Mouse (Mus musculus) gastrocnemius, postnatal 14 days (tissue): ENCODE results near the gene Rnf144a. TPM values are rescaled to one million over a fixed set of nuclear protein-coding genes. Genes with fewer than 3 reads are reported as not detected.

Experiments
- DNase-seq: peaks from one replicate; pipeline ENCODE4 v3.0.0; 2021; ENCODE audit warnings: mixed read lengths
- intact Hi-C: fragments of 180-260 bp; cut with DNase I; formaldehyde crosslinking; loops from one replicate; pipeline ENCODE4 v1.15.1; 2025; ENCODE audit warnings: low total_unique reads
- total RNA-seq, 2 experiments: library from RNA; stranded (reverse); gene quantifications; 2 replicates each; pipeline ENCODE4 v1.2.3; 2021

Rnf144a gene
- total RNA-seq, 2 experiments from 2014 or later, result 18.7 to 22.9 TPM

DNA sequence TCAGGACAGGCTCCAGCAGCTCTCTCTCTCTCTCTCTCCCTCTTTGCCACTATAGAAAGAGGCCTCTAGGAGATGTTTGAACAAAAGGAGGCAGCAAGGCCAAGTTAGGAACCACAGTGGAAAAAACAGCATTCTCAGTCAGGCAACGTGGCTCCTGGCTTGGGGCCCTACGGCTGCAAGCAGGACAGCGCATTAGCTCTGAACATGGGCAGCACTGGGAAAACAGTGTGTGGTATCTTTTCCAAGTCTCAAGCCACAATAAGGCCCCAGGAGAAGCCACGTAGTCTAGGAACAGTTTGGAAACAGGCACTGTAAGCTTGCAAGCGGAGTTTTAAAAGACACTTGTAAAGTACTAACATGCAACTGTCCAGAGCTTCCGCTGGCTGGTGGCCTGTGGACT, 2.3 kb downstream of the Rnf144a start:
- intact Hi-C loops, result loop anchor here (5.0 kb wide), 1 partner anchor 96 kb away; no protein-coding TSS in a partner anchor

DNA sequence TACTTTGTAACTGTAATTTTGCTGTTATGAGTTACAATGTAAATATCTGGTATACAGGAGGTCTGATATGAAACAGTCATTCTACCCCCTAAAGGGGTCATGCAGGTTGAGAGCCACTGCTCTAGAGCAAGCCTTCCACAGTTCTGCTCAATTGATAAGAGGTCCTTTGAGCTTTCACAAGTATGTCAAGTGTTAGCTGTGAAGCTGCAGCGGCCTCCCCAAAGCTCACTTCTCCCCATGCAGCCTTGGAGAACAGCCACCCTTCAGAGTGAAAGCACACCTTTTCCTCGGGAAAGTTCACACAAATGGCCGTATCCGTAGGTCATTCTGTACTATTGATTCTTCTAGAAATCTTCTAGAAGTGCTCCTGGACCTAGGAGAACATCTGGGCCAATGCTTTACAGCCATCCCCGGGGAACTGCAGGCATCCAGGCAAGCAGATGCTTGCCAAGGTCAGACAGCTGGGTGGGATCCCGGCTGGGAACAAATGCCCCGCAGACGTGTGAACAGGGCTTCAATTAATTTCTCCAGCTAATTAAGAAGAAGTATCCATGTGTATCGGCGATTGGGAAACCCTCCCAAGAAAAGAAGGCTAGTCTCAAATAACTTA, 3.1 kb downstream of the Rnf144a start:
- intact Hi-C loops, result loop anchor here (5.0 kb wide), 1 partner anchor 95 kb away; no protein-coding TSS in a partner anchor
- no peak for DNase-seq

More for the DNA sequence above, 2.3 kb downstream of the Rnf144a start:
- DNase-seq, result peak; percentile 52

DNA sequence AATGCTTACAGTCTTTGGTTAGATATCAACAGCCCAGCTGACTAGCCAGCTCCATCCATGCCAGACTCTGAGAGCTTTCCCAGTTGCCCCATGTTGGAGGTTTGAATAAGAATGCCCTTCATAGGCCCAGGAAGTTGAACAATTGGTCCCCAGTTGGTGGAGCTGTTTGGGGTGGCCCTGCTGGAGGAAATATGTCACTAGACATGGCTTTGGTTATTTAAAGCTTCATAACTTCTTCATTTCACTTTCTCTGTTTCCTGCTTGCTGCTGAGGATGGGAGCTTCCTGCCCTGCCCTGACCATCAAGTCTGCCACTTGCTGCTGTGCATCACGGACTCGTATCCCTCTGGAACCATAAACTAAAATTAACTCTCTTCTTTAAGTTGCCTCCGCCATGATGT, 4.6 kb downstream of the Rnf144a start:
- no peak for DNase-seq
- intact Hi-C loops, result loop anchor here (5.0 kb wide), 1 partner anchor 93 kb away; no protein-coding TSS in a partner anchor

DNA sequence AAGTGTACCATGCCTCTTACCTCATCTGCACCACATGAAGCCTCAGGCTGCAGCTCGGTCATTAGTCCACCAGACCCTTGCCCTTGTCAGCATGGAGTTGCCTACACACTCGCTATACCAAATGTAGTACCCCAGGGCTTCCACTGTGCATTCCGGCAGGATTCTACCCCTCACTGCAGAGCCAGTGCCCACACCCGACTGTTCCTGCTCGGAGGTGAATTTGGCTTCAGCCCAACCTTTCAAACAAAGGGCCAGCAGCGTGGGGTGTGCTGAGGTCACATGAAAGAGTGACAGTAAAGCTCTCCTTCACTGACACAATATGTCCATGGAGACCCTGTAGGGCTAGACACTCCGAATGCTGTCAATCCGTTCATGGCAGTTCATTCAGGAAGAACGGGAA, 6.3 kb downstream of the Rnf144a start:
- DNase-seq, result no peak
- intact Hi-C loops, result no loop called here

DNA sequence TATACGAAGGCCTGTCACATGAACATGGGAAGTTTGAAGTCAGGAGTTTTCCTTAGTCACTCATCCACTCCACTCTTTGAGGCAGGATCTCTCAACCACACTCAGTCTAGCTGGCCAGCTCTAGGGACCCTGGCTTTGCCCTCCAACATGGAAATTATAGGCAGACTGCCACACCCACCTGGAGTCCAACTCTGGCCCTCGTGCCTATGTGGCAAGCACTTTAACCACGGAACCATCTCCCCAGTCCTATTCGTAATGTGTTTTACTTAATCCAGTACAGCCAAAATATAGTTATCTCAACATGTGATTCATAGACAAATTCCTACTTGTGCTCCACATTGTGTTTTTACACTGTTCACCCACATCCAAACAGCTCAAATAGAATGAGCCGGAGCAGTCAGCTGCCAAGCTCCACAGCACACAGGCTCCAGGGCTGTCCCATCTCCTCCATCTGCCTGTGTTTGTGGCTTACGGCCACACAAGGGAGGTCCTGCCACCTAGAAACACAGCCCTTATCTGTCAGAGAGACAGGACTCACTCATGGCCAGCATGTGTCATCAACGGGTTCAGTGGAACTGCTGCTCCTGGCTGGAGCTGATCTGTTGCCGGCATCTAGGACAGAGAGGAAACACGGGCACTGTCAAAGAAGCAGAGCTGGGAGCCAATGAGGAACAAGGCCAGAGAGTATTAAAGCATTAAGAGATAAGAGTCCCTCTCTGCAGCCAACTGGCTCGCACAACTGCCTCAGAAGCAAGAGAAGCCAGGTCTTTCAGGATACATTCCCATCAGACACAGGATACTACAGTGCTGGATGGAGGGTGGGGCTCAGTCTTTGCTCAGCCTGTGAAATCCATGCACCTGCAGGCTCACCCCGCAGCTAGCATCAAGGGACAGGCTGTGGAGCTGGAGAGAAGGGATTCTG, 10.0 kb downstream of the Rnf144a start:
- intact Hi-C loops, result no loop called here
- DNase-seq, result no peak

DNA sequence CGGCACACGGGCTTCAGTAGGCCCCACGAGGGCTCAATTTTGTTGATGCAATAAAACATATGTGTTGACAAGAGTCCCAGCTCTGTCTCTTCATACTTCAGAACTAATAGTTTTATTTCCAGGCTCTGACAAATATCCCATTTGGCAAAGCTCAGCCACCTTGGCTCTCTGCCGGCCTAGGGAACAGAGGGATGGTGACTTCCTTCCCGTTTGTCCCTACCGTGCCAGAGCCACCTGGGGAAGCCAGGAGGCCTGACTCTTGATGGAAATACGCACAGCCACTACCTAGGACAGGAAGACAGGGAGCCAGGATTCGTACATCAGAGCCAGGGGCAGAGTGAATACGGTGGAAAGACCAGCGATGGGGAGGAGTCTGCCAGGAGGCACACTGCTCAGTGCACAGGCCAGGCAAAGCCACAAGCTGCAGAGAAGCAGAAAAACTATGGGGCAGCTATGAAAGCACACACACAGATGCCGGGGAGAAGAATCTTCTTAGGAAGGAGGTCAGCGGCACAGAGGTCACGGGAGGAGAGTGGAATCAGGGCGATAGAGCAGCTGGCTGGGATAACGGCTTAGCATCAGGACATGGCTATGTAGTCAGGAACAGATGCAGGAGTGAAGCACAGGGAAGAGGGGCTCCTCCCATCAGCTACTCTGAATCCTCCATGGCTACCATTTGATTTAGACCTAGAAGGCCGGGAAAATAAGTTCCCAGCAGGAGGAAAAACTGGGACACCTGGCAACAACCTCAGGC, 11.5 kb downstream of the Rnf144a start:
- intact Hi-C loops, result no loop called here
- peak; percentile 73 for DNase-seq

DNA sequence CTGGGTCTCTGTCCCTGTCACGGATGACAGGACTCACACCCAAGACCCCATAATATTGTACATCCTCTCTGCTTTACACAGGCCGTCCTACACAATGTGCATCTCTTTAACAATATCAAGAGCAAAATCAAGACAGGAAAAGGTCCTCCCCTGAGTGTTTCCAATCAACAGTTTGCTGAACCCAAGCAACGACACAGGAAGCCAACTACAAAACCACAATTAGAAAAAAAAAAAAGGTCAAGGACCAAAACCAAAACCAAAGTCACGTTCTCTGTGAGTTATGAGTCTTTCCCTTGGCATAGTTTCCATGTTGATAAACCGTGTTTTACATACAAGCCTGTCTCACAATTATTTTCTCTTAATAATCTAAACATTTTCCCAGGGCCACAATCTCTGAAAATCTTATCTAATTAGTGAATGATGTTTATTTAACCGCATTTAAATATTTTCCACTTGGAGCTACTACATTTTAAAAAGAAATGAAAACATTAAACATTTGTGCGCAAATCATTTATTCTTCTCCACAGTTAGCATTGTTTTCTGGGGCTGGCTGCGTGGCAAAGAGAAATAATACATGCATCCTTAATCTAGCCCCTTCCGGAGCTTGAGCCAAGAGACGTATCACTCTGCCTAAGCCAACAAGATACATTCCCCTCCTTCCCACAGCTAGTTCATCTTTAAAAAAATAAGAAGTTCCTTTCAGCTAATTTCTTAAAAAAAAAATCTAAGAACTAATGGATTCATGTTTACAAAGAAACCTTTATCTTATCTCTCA, 13.2 kb downstream of the Rnf144a start:
- no peak for DNase-seq
- intact Hi-C loops, result no loop called here

DNA sequence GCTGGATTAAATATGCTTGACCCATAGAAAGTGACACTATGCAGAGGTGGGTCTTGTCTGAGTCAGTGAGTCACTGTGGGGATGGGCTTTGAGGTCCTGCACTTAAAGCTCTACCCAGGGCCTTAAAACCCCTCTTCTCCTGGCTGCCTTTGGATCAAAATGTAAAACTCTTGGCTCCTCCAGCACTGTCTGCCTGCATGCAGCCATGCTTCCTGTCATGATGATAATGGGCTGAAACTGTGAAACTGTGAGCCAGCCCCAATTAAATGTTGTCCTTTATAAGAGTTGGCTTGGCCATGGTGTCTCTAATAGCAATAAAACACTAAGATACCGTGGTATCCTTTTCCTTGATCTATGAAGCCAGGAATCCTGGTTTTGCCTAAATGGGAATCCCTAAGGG, 13.8 kb downstream of the Rnf144a start:
- no peak for DNase-seq
- intact Hi-C loops, result no loop called here

DNA sequence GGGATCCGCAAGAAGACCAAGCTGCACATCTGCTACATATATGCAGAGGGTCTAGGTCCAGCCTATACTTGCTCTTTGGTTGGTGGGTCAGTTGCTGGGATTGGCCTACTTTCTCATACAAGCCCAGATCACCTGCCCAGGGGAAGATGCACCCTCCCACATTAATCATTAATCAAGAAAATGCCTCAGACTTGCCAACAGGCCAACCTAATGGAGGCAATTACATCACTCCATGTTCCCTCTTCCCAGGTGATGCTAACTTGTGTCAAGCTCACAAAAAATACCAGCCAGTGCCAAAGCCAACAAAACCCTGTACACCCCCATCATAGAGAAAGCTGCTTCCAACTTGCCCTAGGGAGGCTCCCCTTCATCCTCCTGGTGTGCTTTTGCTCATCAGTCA, 14.3 kb downstream of the Rnf144a start:
- intact Hi-C loops, result no loop called here
- no peak for DNase-seq

DNA sequence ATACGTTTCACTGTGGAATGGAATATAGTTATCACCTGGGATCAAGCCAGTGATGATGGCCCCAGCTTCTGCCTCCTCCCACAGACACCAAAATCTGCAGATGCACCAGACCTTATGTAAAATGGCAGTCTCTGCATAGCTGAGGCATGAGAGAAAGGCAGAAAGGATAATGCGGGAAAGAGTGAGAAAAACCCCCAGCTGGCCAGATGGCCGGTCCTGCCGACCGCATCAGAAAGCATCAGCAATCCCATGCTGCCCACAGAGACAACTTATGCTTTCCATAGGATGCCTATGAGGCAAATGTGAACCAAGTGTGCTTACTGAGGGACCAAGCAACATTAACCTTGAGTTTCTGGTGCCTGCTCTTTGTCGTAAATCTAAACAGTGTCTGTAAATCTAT, 15.7 kb downstream of the Rnf144a start:
- intact Hi-C loops, result loop anchor here (5.0 kb wide), 1 partner anchor 1587 kb away; no protein-coding TSS in a partner anchor

DNA sequence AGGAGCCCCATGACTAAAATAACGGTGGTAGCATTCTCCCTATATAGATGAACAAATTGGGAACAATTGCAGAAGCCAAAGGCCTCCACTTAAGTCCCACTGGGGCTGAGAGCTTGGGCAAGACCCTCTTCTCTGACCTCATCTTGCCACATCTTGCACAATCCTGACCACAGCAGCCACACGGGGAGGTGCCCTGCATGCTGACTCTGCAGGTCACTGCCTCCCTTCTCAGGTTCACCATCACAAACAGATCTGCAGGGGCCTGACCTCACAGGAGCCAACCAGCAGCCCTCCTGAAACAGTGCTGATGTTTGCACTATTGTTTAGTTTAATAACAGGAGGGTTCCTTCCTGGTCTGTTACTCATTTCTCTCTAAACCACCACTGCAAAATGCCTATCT, 16.5 kb downstream of the Rnf144a start:
- no peak for DNase-seq
- intact Hi-C loops, result loop anchor here (5.0 kb wide), 1 partner anchor 1586 kb away; no protein-coding TSS in a partner anchor

More for the DNA sequence above, 15.7 kb downstream of the Rnf144a start:
- no peak for DNase-seq

DNA sequence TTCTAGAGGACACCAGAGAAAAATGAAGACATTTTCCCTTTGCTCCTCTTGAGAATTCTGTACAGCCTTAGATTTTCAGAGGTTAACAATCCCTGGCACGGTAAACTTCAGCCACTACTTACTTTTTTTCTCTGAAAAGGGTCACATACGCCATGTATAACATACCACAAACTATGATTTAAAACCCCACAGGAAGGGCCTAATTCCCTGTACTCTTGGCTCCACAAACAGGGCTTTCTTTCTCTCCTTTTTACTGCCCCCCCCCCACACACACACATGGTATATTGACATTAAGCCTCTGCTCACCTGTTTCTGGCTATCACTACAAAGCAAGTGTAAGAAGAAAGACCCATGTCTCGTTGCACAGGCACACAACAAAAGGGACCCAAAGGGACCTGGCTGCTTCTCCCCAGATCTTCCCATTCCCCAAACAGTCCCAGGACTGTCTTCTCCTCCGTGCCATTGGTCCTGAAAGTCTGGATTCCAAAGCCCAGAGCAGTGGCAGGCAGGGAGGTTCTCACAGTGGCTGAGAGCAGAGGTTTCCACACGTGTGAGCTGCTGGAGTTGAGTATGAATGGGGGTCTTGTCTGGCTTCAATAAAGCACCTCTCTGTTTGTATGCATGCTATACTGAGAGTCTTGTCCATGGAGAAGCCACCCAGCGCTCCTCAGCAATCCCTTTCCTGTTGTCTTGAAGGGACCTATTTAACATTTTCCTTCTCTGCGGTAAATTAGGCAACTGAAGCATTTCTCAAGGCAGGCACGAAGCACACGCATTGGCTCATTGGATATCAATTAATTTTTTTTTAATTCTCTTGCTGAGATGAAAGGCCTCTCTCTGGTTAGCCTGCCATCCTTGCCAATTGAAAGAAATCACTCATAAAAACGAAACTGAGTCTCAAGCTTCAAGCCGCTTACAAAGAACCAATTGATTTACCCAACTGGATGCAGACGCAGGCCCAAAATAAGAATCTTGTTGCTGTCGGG, 20.3 kb downstream of the Rnf144a start:
- intact Hi-C loops, result loop anchor here (5.0 kb wide), 1 partner anchor 1582 kb away; no protein-coding TSS in a partner anchor
- DNase-seq, result no peak

DNA sequence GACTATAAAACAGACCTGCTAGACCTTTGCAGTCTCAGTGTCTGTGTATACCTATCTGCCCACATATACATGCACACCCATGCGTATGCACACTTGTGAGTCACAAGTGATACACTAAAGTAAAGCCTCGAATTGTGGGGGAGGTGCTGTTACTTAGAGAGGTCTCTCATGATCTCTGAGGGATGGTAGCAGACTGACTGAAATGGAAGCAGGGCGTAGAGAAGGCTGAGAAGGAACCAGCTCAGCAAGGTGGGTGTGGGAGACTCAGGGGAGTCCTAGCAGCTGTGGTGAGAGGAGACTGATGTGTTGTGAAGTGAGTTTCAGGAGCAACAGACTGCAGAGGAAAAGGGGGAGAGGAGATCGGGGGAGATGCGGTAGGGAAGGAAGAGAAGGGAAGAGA, 21.8 kb downstream of the Rnf144a start:
- intact Hi-C loops, result no loop called here
- no peak for DNase-seq

DNA sequence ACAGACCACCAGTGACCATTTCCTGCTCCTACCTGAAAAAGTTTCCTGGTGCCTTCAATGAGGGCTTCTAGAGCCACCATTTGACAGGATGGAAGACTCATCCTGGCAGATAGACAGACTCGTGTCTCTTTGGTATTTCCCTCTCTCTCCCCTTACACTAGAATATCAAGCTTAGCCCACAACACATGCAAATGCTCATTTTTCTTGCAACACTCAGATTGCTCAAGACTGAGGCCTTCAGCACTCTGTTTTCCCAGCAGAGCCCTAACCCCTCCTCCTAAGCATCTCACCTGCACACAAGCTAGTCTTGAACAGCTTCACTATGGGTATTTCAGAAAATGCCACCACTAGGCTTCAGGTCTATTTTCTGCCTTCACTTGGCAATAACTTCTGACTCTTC, 23.9 kb downstream of the Rnf144a start:
- no peak for DNase-seq
- intact Hi-C loops, result no loop called here

DNA sequence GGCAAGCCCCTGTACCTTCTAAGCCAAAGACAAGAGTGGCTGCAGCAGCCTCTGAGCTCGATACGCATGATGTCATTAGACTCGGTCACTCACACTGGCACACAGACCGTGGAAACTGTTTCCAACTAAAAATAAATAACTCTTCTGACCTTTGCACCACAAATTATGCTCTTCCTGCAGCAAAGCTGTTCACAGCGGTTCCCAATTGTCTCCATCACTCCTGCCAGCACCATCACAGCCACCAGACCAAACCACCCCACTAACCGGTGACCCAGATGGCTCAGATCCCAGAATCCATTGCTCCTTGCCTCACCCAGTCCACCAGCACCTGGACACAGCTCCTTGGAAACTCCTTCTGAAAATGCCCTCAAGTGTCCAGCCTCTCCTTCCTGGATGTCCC, 27.5 kb downstream of the Rnf144a start:
- intact Hi-C loops, result no loop called here
- DNase-seq, result no peak

DNA sequence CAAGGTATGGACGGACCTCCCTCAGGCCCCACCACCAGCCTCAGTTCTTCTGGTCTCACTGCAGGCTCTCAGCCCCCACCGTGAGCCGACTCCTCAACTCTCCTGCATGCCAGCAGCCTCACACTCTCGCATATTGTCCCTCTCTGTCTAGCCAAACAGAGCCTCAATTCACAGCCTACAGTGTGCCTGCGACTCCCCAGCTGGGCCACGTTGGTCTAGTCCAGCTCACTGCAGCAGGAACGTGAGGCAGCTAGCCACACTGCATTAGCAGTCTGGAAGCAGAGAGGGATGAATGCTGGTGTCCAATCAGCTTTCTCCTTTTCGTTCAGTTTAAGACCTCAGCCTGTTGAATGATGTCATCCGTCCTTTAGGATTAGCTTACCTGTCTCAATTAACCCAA, 28.1 kb downstream of the Rnf144a start:
- intact Hi-C loops, result no loop called here
- DNase-seq, result no peak

DNA sequence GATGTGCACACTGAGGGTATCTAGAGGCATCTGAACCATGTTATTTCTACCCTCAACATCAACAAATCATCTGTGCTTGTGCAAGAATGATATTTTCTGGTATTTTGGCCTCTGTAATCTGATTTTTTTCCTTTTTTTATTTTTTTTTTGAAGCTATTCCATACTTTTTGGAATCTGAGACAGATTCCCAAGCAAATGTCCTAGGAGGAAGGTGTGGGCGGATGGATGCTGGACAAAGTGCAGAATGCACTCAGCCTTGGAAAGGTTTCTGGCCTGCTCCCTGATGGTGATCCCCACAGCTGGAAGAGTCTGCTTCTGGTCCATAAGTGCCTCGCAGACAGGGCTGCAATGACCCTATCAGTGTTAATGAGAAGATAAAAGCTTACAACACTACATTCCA, 28.9 kb downstream of the Rnf144a start:
- intact Hi-C loops, result no loop called here
- DNase-seq, result no peak

DNA sequence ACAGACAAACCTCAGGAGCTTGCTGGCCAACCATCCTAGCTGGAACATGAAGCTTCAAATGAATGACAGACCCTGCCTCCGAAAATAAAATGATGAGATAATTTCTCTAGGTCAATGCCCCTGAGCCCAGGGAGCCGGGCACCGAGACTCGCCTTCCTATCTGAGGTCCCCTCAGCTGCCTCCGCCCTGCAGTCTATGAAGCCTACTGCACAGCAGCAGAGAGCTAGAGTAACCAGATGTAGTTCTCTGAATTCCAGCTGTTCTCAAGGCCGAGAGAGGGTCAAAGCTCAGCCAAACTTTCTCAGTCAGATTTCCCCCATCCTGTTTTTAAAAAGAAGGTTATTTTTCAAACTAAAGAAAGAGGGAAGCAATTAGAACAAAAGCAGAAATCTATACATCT, 29.3 kb downstream of the Rnf144a start:
- DNase-seq, result no peak
- intact Hi-C loops, result no loop called here
